Mouse (Mus musculus) adrenal gland, postnatal 25 days (tissue): ENCODE results near the gene Gpatch2. TPM values are rescaled to one million over a fixed set of nuclear protein-coding genes. Genes with fewer than 3 reads are reported as not detected.

Experiments used
- DNase-seq: peaks from one replicate; pipeline ENCODE4 v3.0.0; 2021; ENCODE audit warnings: mixed read lengths
- total RNA-seq: library from RNA; stranded (reverse); gene quantifications from 2 replicates; pipeline ENCODE4 v1.2.3, GENCODE M21; 2021

Gpatch2 gene
- total RNA-seq, 1 experiment from 2014 or later, result 29.4 TPM

- no peak for DNase-seq
Observed at GRCm38 (mm10) chr1:187307335-187307734, 92.0 kb downstream of the Gpatch2 start.

- DNase-seq, result no peak
Observed at GRCm38 (mm10) chr1:187308523-187308922, 93.2 kb downstream of the Gpatch2 start.

- DNase-seq, result no peak
Observed at GRCm38 (mm10) chr1:187311122-187311521, 95.8 kb downstream of the Gpatch2 start.

GRCm38 (mm10) chr1:187313323-187313722 lies 98.0 kb downstream of the Gpatch2 start:
- DNase-seq, result no peak

- DNase-seq, result no peak
Observed at GRCm38 (mm10) chr1:187313763-187314162, 98.5 kb downstream of the Gpatch2 start.

DNA sequence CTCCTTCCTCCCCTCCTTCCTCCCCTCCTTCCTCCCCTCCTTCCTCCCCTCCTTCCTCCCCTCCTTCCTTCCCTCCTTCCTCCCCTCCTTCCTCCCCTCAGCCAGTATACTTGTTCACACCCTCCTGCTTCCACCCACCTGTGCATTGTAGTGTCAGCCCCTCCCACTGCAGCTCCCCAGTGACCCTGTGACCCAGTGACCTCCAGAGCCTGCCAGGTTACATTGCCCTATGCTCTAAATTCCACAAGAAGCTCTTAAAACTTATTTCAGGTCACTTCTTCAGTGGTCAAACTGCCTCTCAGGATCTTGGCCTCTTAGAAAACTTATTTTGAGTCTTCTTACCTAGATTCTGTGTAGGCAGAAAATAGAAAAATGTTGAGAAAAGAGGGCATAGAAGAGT lies 99.2 kb downstream of the Gpatch2 start:
- no peak for DNase-seq

- DNase-seq, result no peak
Observed at GRCm38 (mm10) chr1:187315821-187316220, 100.5 kb downstream of the Gpatch2 start.

DNA sequence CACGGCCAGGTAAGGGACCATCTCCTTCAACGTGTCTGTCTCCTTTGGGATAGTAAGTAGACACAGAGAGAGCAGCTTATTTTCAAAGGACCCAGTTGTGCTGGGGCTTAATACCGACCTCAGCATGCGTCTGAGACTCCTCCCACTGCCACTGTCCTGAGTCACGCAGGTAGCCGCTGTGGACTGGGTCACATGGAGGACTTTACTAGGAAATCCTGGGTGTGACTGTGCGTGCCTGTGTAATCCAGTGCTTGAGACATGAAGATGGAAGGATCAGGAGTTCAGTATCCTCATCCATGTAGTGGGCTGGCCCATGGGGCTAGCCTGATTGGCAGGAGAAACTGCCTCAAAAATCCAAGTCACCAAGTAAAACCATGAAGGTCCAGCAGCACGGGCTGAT lies 101.2 kb downstream of the Gpatch2 start:
- no peak for DNase-seq

- DNase-seq, result no peak
Observed at GRCm38 (mm10) chr1:187321814-187322213, 106.5 kb downstream of the Gpatch2 start.

- no peak for DNase-seq
Observed at GRCm38 (mm10) chr1:187322505-187323208, 107.3 kb downstream of the Gpatch2 start.

DNA sequence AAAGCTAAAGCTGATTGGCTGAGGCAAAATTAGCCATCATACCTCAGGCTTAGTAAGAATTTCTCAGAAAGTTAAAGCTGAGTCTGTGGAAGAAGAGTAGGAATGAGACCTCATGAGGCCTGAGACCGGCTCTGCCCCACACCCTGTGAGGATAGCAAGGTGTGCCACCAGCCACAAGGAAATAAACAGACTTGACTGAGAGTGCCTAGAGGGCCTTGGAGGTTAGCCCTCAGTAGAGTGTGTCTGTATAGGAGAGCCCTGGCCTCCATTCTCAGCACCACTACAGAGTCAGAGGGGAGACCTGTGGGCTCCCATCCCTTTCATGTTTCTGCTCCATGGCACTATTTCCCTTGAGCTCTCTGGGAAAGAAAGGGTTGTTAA lies 107.9 kb downstream of the Gpatch2 start:
- DNase-seq, result no peak

DNA sequence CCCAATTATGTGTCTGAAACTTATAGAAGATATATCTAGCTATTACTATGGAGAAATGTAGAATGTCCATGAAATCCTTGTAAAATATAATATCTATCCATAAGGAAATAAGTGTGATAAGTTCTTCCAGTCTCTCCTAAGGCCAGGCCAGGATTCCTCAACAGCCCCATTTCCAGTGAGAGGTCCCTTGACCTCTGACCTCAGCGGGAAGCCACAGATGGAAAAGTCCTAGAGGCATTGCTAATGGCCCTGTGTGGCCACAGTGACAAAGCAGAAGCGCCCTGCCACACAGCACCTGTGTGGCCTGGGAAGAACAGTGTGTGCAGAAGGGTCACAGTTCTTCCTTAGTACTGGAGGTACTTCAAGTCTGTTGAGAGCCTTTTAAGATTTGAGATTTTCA lies 127.2 kb downstream of the Gpatch2 start:
- DNase-seq, result no peak

GRCm38 (mm10) chr1:187345156-187345555 lies 129.8 kb downstream of the Gpatch2 start:
- no peak for DNase-seq

DNA sequence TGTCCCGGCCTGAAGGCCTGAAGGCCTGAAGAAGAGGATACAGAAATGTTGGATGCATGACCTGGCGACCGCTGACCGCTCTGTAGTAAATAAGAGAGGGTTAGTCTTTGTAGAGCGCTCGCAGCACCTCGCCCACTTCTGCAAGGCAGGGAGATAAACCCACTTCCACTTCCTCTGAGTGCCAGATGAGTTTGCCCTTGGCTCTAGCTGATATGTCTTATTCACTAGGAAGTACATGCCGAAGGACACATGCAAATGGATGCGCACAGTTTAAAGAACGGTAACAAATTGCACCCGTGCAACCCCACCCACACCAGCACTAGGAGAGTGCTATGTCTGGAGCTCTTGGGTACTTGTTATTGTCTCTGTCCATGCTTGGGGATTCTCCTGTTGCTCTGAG lies 131.6 kb downstream of the Gpatch2 start:
- DNase-seq, result no peak

- no peak for DNase-seq
Observed at GRCm38 (mm10) chr1:187347606-187348005, 132.3 kb downstream of the Gpatch2 start.

GRCm38 (mm10) chr1:187348053-187348820 lies 132.9 kb downstream of the Gpatch2 start:
- DNase-seq, result no peak

DNA sequence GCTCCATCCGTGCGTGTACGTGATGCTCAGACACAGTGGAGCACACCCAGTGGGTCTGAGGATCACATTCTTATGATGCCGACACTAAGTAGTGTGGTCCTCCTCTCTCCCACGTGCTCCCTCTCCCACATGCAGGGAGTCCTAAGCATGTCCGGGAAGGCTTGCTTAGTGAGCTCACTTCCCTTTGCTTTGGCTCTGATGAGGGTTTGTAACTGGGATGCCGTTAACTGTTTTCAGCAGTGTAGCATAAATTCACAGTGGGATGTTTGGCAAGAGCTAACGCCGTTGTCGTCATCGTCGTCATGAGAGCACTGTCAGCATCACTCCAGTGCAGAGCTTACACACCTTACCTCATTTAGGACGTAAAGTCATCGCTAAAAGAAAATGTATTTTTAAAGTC lies 133.6 kb downstream of the Gpatch2 start:
- no peak for DNase-seq

GRCm38 (mm10) chr1:187356169-187356568 lies 140.9 kb downstream of the Gpatch2 start:
- DNase-seq, result no peak

DNA sequence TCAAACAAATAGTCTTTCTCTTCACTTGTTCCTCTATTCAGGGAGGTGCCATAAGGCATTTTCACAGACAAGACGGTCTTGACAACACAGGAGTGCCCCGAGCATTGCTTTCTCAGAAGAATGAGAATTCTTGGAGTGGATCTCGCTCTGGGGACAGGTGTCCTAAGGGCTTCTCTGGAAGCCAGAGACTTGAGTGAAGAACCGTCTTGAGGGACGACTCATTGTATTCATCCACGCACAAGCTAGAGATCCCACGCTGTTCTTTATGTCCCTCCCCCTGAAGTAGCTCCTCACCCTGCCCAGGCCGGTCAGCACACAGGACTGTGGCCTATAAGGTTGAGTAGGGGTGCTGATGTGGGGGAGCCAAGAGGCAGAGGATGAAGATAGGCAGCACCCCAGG lies 141.6 kb downstream of the Gpatch2 start:
- DNase-seq, result no peak

GRCm38 (mm10) chr1:187360240-187360639 lies 144.9 kb downstream of the Gpatch2 start:
- no peak for DNase-seq

DNA sequence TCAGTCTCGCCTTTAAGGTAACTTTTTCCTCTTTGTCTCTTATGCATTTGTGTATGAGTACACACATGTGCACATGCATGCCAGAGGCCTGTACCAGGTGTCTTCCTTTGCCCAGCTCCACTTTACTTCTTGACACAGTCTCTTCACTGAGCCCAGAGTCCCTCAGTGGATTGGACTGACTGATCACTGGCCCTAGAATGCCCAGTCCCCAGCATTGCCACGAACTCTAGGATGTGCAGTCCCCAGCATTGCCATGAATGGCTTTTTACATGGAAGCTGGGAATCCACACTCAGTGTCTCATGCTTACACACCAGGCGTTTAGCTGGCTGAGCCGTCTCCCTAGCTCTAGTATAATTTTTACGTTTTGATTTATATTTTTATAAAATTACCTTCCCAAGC lies 147.2 kb downstream of the Gpatch2 start:
- DNase-seq, result no peak

- DNase-seq, result no peak
Observed at GRCm38 (mm10) chr1:187365424-187365823, 150.1 kb downstream of the Gpatch2 start.

- DNase-seq, result no peak
Observed at GRCm38 (mm10) chr1:187366806-187367205, 151.5 kb downstream of the Gpatch2 start.

DNA sequence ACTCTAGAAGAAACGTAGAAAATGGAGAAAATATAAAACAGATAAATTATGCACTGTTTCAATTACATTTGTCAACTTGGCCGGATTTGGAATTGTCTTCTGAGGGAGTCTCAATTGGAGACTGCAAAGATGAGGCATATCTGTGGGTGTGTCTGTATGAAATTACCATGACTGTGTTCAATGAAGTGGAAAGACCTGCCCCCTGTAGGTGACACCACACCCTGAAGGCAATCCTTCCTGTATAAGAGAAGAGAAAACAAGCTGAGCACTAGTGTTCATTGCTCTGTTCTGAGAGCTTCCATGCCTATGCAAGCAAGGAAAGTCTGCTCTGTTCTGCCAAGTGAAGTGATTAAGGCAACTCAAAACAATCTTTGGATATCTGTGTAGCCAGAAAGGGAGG lies 153.7 kb downstream of the Gpatch2 start:
- no peak for DNase-seq
